32 mouse cellular contexts compared by ENCODE assay signal in genomic region chr15:100436518-100436917, GRCm38 (mm10). TPM values are rescaled to one million over a fixed set of nuclear protein-coding genes. Genes with fewer than 3 reads are reported as not detected.
DNase-seq lines count a peak whose midpoint lies in the region; ATAC-seq and TF ChIP-seq lines count a peak whose summit lies in the region.
"Had no signal": no experiment of that assay in that cellular context is flagged by ENCODE, and none has a peak within 500 bp of the region (broad histone marks: within the 10 kb centered on the region; RNA-seq: fewer than 3 reads in every experiment).

No protein-coding gene starts in this region.

- DNase-seq in heart, postnatal 25 days (ENCODE audit: low spot score) = no peak
- DNase-seq in lung, postnatal 0 days (ENCODE audit: low spot score) = no peak
- no peak for DNase-seq in lung, postnatal 4 days
- no peak for DNase-seq in kidney, postnatal 36 days
- DNase-seq: B cell, adult 2 months; cerebellum, adult 11-12 months; cerebellum, adult 9-11 months; gastrocnemius, adult 2 months; heart, postnatal 36 days; kidney, adult 11 months; kidney, postnatal 14 days; liver, embryonic 13.5 days; thymus, postnatal 4 days had no signal

- no peak overlapping the region for H3K4me3 ChIP-seq in heart, embryonic 15.5 days
- H3K4me3 ChIP-seq in lung, postnatal 0 days (ENCODE audit: low read depth, low read length) = no peak overlapping the region
- H3K4me3 ChIP-seq in intestine, postnatal 0 days (ENCODE audit: low read depth, low read length) = no peak overlapping the region
- no peak overlapping the region for H3K4me3 ChIP-seq in midbrain, embryonic 13.5 days (replicated peaks)
- H3K4me3 ChIP-seq: embryonic facial prominence, embryonic 13.5 days; forebrain, embryonic 10.5 days; forebrain, embryonic 15.5 days; gastrocnemius, adult 2 months; heart, embryonic 13.5 days; hindbrain, embryonic 12.5 days; liver, embryonic 13.5 days; lung, embryonic 15.5 days; megakaryocyte, embryonic 14.5 days; midbrain, embryonic 12.5 days; neural tube, embryonic 13.5 days had no signal

- H3K4me1 ChIP-seq in heart, embryonic 15.5 days (replicated peaks) = peaks cover 3% of the 10 kb centered on the region; the same call in 1 of the 2 replicates
- no peaks in the 10 kb centered on the region for H3K4me1 ChIP-seq in lung, postnatal 0 days (ENCODE audit: insufficient read depth, low read depth, low read length)
- no peaks in the 10 kb centered on the region for H3K4me1 ChIP-seq in intestine, postnatal 0 days (replicated peaks; ENCODE audit: control insufficient read depth, insufficient read depth, low read length)
- H3K4me1 ChIP-seq in midbrain, embryonic 13.5 days (replicated peaks) = no peaks in the 10 kb centered on the region
- H3K4me1 ChIP-seq: embryonic facial prominence, embryonic 13.5 days; forebrain, embryonic 10.5 days; forebrain, embryonic 15.5 days; hindbrain, embryonic 12.5 days; lung, embryonic 15.5 days; midbrain, embryonic 12.5 days; neural tube, embryonic 13.5 days had no signal

- intact Hi-C loops in heart, postnatal 25 days (cut with DNase I) = no loop called here

- H3K27ac ChIP-seq in heart, embryonic 15.5 days = 0 out of 2 replicates have a peak overlapping the region, but pooled peaks have one; percentile 15
- H3K27ac ChIP-seq in lung, postnatal 0 days (ENCODE audit: low read length) = peak overlapping the region; percentile 35; the same call in 1 of the 2 replicates
- H3K27ac ChIP-seq in intestine, postnatal 0 days (ENCODE audit: low read depth, low read length) = peak overlapping the region; percentile 77
- H3K27ac ChIP-seq in midbrain, embryonic 13.5 days = no peak overlapping the region
- H3K27ac ChIP-seq: embryonic facial prominence, embryonic 13.5 days; forebrain, embryonic 10.5 days; forebrain, embryonic 15.5 days; gastrocnemius, adult 2 months; heart, embryonic 13.5 days; hindbrain, embryonic 12.5 days; hindbrain, postnatal 0 days; liver, embryonic 13.5 days; lung, embryonic 15.5 days; midbrain, embryonic 12.5 days; neural tube, embryonic 13.5 days had no signal

- no peak for ATAC-seq in heart, embryonic 15.5 days (replicated peaks; ENCODE audit: insufficient number of reproducible peaks, insufficient read depth, low FRiP score, low read depth)
- no peak for ATAC-seq in lung, postnatal 0 days
- peak; percentile 89 for ATAC-seq in intestine, postnatal 0 days
- no peak for ATAC-seq in midbrain, embryonic 13.5 days
- ATAC-seq: forebrain, embryonic 15.5 days; hindbrain, postnatal 0 days had no signal

- 61% methylated on average over 10 of the region's 10 CpGs for WGBS in heart, embryonic 15.5 days
- WGBS in lung, postnatal 0 days = 50% methylated on average over 10 of the region's 10 CpGs
- 37% methylated on average over 10 of the region's 10 CpGs for WGBS in intestine, postnatal 0 days
- 55% methylated on average over 10 of the region's 10 CpGs for WGBS in midbrain, embryonic 13.5 days

- no peaks in the 10 kb centered on the region for H3K27me3 ChIP-seq in heart, embryonic 15.5 days
- H3K27me3 ChIP-seq in lung, postnatal 0 days (replicated peaks; ENCODE audit: insufficient read depth, low read length) = no peaks in the 10 kb centered on the region
- no peaks in the 10 kb centered on the region for H3K27me3 ChIP-seq in intestine, postnatal 0 days (replicated peaks; ENCODE audit: control insufficient read depth, insufficient read depth, low read length)
- H3K27me3 ChIP-seq in midbrain, embryonic 13.5 days = no peaks in the 10 kb centered on the region
- H3K27me3 ChIP-seq: embryonic facial prominence, embryonic 13.5 days; forebrain, embryonic 15.5 days; heart, embryonic 13.5 days; hindbrain, embryonic 12.5 days; liver, embryonic 13.5 days; lung, embryonic 15.5 days; midbrain, embryonic 12.5 days; neural tube, embryonic 13.5 days had no signal

- TF ChIP-seq EP300 in lung, postnatal 0 days (IDR thresholded peaks at IDR 0.05) = no peak

- no peaks in the 10 kb centered on the region for H3K9me3 ChIP-seq in heart, embryonic 15.5 days (replicated peaks)
- no peaks in the 10 kb centered on the region for H3K9me3 ChIP-seq in lung, postnatal 0 days (ENCODE audit: low read length)
- no peaks in the 10 kb centered on the region for H3K9me3 ChIP-seq in intestine, postnatal 0 days (ENCODE audit: control insufficient read depth)
- H3K9me3 ChIP-seq in midbrain, embryonic 13.5 days = no peaks in the 10 kb centered on the region
- H3K9me3 ChIP-seq: embryonic facial prominence, embryonic 13.5 days; forebrain, embryonic 10.5 days; forebrain, embryonic 15.5 days; heart, embryonic 13.5 days; hindbrain, embryonic 12.5 days; liver, embryonic 13.5 days; lung, embryonic 15.5 days; midbrain, embryonic 12.5 days; neural tube, embryonic 13.5 days had no signal

- H3K4me2 ChIP-seq in heart, embryonic 15.5 days = no peak overlapping the region
- H3K4me2 ChIP-seq in lung, postnatal 0 days (replicated peaks; ENCODE audit: low read depth, low read length) = no peak overlapping the region
- no peak overlapping the region; the same call in 1 of the 2 replicates for H3K4me2 ChIP-seq in intestine, postnatal 0 days (replicated peaks; ENCODE audit: low read depth)
- H3K4me2 ChIP-seq in midbrain, embryonic 13.5 days (replicated peaks) = no peak overlapping the region
- H3K4me2 ChIP-seq: embryonic facial prominence, embryonic 13.5 days; forebrain, embryonic 15.5 days; heart, embryonic 13.5 days; hindbrain, embryonic 12.5 days; liver, embryonic 13.5 days; lung, embryonic 15.5 days; midbrain, embryonic 12.5 days; neural tube, embryonic 13.5 days had no signal

- no peaks in the 10 kb centered on the region for H3K36me3 ChIP-seq in heart, embryonic 15.5 days
- no peaks in the 10 kb centered on the region for H3K36me3 ChIP-seq in lung, postnatal 0 days (ENCODE audit: insufficient read depth, low read length)
- no peaks in the 10 kb centered on the region for H3K36me3 ChIP-seq in intestine, postnatal 0 days (ENCODE audit: control insufficient read depth, insufficient read depth)
- H3K36me3 ChIP-seq in midbrain, embryonic 13.5 days = no peaks in the 10 kb centered on the region
- H3K36me3 ChIP-seq: embryonic facial prominence, embryonic 13.5 days; forebrain, embryonic 10.5 days; forebrain, embryonic 15.5 days; heart, embryonic 13.5 days; hindbrain, embryonic 12.5 days; liver, embryonic 13.5 days; lung, embryonic 15.5 days; midbrain, embryonic 12.5 days; neural tube, embryonic 13.5 days had no signal

- TF ChIP-seq CTCF in lung, postnatal 0 days (IDR thresholded peaks at IDR 0.05) = no peak
- TF ChIP-seq CTCF in intestine, postnatal 0 days (IDR thresholded peaks at IDR 0.05; ENCODE audit: low read depth) = no peak

- H3K9ac ChIP-seq in heart, embryonic 15.5 days = no peak overlapping the region
- H3K9ac ChIP-seq in lung, postnatal 0 days (replicated peaks; ENCODE audit: low read depth) = no peak overlapping the region
- H3K9ac ChIP-seq in intestine, postnatal 0 days (ENCODE audit: low read depth, low read length) = no peak overlapping the region
- no peak overlapping the region for H3K9ac ChIP-seq in midbrain, embryonic 13.5 days (replicated peaks)
- H3K9ac ChIP-seq: embryonic facial prominence, embryonic 13.5 days; forebrain, embryonic 15.5 days; heart, embryonic 13.5 days; hindbrain, embryonic 12.5 days; liver, embryonic 13.5 days; lung, embryonic 15.5 days; midbrain, embryonic 12.5 days; neural tube, embryonic 13.5 days had no signal

RNA-seq across cellular contexts. Expression of gene Slc11a2, which starts 11.6 kb away (rescaled TPM):
- 11.6 and 14.9 TPM in 2 replicates for polyA plus RNA-seq in heart, embryonic 15.5 days (2015; fragmentation: Nextera tagmentation; extraction: Ambion mirVana)
- 10 to 100 TPM; 52.6 to 56.9 TPM for total RNA-seq in heart, postnatal 25 days (2021)
- 16.1 and 19.2 TPM in 2 replicates for polyA plus RNA-seq in lung, postnatal 0 days (2015; fragmentation: Nextera tagmentation; extraction: Ambion mirVana)
- polyA plus RNA-seq in intestine, postnatal 0 days (2015; fragmentation: Nextera tagmentation; extraction: Ambion mirVana) = 44.7 and 49.0 TPM in 2 replicates
- polyA plus RNA-seq in midbrain, embryonic 13.5 days (2015; fragmentation: Nextera tagmentation; extraction: Ambion mirVana) = 21.5 TPM in 2 replicates

RNA-seq across cellular contexts. Expression of gene Gm5475, which starts 14.6 kb away (rescaled TPM):
- 0.09 TPM in 1 of 2 replicates, not detected in the other for polyA plus RNA-seq in heart, embryonic 15.5 days (2015; fragmentation: Nextera tagmentation; extraction: Ambion mirVana)
- total RNA-seq in heart, postnatal 25 days (2021) = not detected
- 0.11 and 0.12 TPM in 2 replicates for polyA plus RNA-seq in lung, postnatal 0 days (2015; fragmentation: Nextera tagmentation; extraction: Ambion mirVana)
- 0.77 and 1.0 TPM in 2 replicates for polyA plus RNA-seq in intestine, postnatal 0 days (2015; fragmentation: Nextera tagmentation; extraction: Ambion mirVana)
- polyA plus RNA-seq in midbrain, embryonic 13.5 days (2015; fragmentation: Nextera tagmentation; extraction: Ambion mirVana) = 0.08 and 0.11 TPM in 2 replicates
- total RNA-seq: common myeloid progenitor, adult 5-6 weeks; gastrocnemius, adult 2 months; gastrocnemius, postnatal 4 days; heart, adult 8-10 months; heart, postnatal 36 days; hindbrain, postnatal 0 days; layer of hippocampus, adult 18-20 months; left cerebral cortex, adult 18-20 months had no signal
- polyA plus RNA-seq: embryonic facial prominence, embryonic 13.5 days; hindbrain, embryonic 12.5 days; limb, embryonic 11.5 days; liver, embryonic 13.5 days had no signal

RNA-seq across cellular contexts. Expression of gene Letmd1, which starts 32.3 kb away (rescaled TPM):
- polyA plus RNA-seq in heart, embryonic 15.5 days (2015; fragmentation: Nextera tagmentation; extraction: Ambion mirVana) = 11.6 and 16.4 TPM in 2 replicates
- 10 to 100 TPM; 13.6 to 14.6 TPM for total RNA-seq in heart, postnatal 25 days (2021)
- 13.0 and 13.2 TPM in 2 replicates for polyA plus RNA-seq in lung, postnatal 0 days (2015; fragmentation: Nextera tagmentation; extraction: Ambion mirVana)
- 10.6 and 11.5 TPM in 2 replicates for polyA plus RNA-seq in intestine, postnatal 0 days (2015; fragmentation: Nextera tagmentation; extraction: Ambion mirVana)
- 55.1 and 55.2 TPM in 2 replicates for polyA plus RNA-seq in midbrain, embryonic 13.5 days (2015; fragmentation: Nextera tagmentation; extraction: Ambion mirVana)

RNA-seq across cellular contexts. Expression of gene Csrnp2, which starts 58.8 kb away (rescaled TPM):
- 6.8 and 8.2 TPM in 2 replicates for polyA plus RNA-seq in heart, embryonic 15.5 days (2015; fragmentation: Nextera tagmentation; extraction: Ambion mirVana)
- total RNA-seq in heart, postnatal 25 days (2021) = 1 to 10 TPM; 2.5 to 2.9 TPM
- 4.7 and 4.9 TPM in 2 replicates for polyA plus RNA-seq in lung, postnatal 0 days (2015; fragmentation: Nextera tagmentation; extraction: Ambion mirVana)
- polyA plus RNA-seq in intestine, postnatal 0 days (2015; fragmentation: Nextera tagmentation; extraction: Ambion mirVana) = 3.1 and 3.3 TPM in 2 replicates
- polyA plus RNA-seq in midbrain, embryonic 13.5 days (2015; fragmentation: Nextera tagmentation; extraction: Ambion mirVana) = 44.7 and 45.7 TPM in 2 replicates
